Mouse (Mus musculus): ENCODE measurements around the gene Srgap2.

The Srgap2 gene

GRCm38 (mm10) chr1:131245926-131246325 lies 281.2 kb downstream of the Srgap2 start:
- no peak for DNase-seq (ENCODE audit: low spot score)

- DNase-seq (ENCODE audit: low spot score): no peak
Measured at GRCm38 (mm10) chr1:131245089-131245856, 281.9 kb downstream of the Srgap2 start, which contains the start of gene Rassf5. Rassf5 (minus strand) TSS chr1:131245258.

GRCm38 (mm10) chr1:131244536-131245088 lies 282.5 kb downstream of the Srgap2 start:
- DNase-seq (ENCODE audit: low spot score): no peak

- no peak for DNase-seq (ENCODE audit: low spot score)
Measured at GRCm38 (mm10) chr1:131242956-131243355, 284.2 kb downstream of the Srgap2 start.

- no peak for DNase-seq (ENCODE audit: low spot score)
Measured at GRCm38 (mm10) chr1:131239576-131240193, 287.5 kb downstream of the Srgap2 start.

- DNase-seq (ENCODE audit: low spot score): no peak
Measured at GRCm38 (mm10) chr1:131238931-131239381, 288.2 kb downstream of the Srgap2 start.

GRCm38 (mm10) chr1:131236077-131236476 lies 291.1 kb downstream of the Srgap2 start:
- no peak for DNase-seq (ENCODE audit: low spot score)

Measured in c-Kit-positive CD71-positive TER-119-positive erythroid progenitor cells, embryonic 14.5 days (primary cell).